Mouse (Mus musculus): Measurements from ENCODE around the gene 7420426K07Rik.

DNA sequence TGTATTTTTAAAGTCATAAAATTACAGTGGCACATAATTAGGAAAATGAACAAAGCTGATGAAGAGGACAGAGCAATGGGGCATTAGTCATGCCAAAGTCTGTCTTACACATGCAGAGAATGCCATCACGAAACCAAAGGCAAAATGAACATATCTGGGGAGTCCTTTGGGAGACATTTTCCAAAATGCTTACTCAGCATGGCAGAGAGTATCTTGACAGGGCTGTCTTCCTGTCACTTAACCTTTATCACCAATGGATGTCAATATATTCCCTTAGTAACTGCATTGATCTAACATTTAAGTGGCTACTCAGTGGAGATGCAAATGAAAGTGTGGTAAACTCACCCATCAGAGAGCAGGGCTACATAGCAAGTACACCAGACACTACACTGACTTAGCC, 1.4 kb upstream of the 7420426K07Rik start:
- TF ChIP-seq POLR2A (IDR thresholded peaks at IDR 0.05; ENCODE audit: control insufficient read depth, low read depth, low read length) (no peak), CTCF (IDR thresholded peaks at IDR 0.05; ENCODE audit: control insufficient read depth, insufficient read depth, insufficient replicate concordance, low read depth, low read length) (no peak)
